Mouse (Mus musculus): Measurements from ENCODE around the gene Cul4b.
"Not testable (repeated sequence)": the region's sequence is repeated elsewhere in the genome, so short reads cannot be mapped to it uniquely, and the experiment has no call there.

The Cul4b gene

GRCm38 (mm10) chrX:38576078-38576477 lies at the start of gene Cul4b:
Gene Cul4b (minus strand): TSS chrX:38576196.
- DNase-seq: no peak

- peak; percentile 25 for DNase-seq
Measured at GRCm38 (mm10) chrX:38600995-38601369, 25.0 kb upstream of the Cul4b start.

DNA sequence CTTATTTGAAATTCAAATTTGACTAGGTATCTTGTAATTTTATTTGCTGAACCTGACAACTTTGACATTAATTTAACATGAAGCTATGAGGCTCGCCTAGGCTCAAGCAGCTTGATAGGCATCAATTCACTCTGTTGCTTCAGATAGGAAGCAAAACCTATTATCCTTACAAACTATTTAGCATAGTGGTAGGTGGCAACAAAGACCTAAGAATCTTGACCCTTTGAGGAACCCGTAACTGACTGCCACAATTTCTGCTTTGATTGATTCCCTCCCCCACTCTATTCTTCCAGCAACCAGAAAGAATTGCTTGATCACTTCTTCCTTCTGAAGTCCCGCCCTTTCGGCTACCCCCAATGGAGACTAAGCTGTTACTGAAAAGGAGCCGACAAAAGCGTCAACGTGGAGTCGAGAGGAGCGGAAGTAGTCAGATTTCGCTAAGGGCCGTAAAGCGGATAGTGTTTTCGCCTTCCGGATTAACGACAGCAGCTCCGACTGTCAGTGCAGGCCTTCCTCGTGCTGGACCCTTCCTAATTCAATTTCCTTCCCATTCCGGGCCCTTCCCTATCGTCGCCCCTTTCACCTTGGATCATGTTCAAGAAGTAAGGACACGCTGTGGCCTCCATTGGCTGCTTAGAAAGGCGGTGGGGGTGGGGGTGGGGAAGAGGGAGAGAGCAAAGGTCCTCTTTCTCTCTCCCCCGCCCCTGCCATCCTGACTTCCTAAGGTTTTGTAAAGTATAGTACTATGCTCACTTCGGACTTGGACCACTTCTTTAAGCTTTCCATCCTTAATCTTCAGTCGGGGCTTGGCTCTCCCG lies 24.4 kb upstream of the Cul4b start, which contains the start of gene Mcts1:
Gene Mcts1 (plus strand): TSS at position 402 of the 818 bp plus-strand sequence.
- DNase-seq: peak; percentile 89

GRCm38 (mm10) chrX:38593180-38593889 lies 17.3 kb upstream of the Cul4b start:
- DNase-seq: peak; percentile 10

- DNase-seq: no peak
Measured at GRCm38 (mm10) chrX:38591749-38592148, 15.8 kb upstream of the Cul4b start.

- peak; percentile 42 for DNase-seq
Measured at GRCm38 (mm10) chrX:38589827-38590226, 13.8 kb upstream of the Cul4b start.

DNA sequence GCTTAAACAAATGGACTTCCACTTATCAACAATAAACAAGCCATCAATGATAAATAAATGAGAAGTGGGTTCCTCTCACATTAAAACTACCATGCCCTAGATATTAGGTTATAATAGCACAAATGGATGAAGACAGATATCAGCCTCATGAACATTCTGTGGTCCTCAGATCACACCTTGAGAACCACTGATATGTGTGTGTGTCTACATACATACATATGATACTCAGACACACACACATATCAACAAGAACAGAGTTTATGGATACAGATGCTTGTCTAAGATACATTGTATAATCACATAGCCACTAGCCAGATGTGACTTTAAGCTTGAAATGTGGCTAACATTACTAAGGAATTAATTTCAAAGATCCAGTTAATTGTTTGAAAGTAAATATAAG lies 7.3 kb upstream of the Cul4b start:
- DNase-seq: no peak

DNA sequence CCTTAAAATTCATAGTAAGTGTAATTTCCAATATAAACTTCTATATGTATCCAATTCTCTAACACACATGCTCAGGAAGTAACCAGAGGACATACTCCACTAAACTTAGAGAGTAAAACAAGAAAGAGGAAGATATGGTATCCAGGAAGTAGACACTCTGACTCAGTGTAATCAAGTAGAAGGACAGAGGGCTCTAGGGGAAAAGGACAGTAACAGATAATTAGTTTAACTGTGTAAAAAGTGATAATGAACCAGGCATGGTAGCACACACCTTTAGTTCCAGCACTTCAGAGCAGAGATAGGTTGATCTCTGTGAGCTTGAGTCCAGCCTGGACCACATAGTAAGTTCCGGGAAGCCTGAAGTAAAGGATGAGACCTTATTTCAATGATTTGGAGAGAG lies 5.1 kb upstream of the Cul4b start:
- DNase-seq: no peak

DNA sequence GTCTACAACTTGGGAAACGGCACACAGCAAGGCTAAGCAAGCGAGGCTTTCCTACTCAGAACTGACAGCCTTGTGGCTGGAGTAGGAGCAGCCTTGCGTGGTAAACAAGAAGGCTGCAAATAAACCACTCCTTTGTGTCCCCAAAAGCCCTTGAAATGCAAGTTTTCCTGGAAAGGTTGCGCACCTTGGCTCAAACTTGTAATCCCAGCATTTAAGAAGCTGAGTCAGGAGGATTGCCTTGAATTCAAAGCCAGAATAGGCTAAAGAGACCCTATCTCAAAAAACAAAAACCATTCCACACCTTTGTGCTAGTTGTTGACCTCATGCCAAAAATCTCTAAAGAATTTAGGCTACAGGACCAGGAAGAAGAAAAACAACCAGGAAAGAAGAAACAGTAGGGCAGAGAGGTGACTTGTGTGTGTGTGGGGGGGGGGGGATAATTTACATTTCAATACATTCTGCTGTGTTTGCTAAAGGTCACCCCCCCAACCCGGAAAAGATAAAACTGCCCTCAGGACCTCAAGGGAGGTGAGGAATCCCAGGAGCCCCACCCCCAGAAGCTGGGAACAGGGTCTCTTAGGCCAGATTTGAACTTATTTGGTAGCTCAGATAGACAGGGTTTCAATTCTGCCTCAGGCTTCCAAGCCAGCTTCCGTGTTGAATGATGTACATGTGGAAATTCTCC lies 9.3 kb downstream of the Cul4b start:
- no peak for DNase-seq

GRCm38 (mm10) chrX:38565176-38565542 lies 10.8 kb downstream of the Cul4b start:
- DNase-seq: no peak

- DNase-seq: peak; percentile 92
Measured at GRCm38 (mm10) chrX:38564542-38565175, 11.3 kb downstream of the Cul4b start.

GRCm38 (mm10) chrX:38563941-38564541 lies 12.0 kb downstream of the Cul4b start:
- DNase-seq: no peak

GRCm38 (mm10) chrX:38553255-38553654 lies 22.7 kb downstream of the Cul4b start:
- DNase-seq: no peak

GRCm38 (mm10) chrX:38514556-38514955 lies 61.4 kb downstream of the Cul4b start:
- peak; percentile 61 for DNase-seq

DNA sequence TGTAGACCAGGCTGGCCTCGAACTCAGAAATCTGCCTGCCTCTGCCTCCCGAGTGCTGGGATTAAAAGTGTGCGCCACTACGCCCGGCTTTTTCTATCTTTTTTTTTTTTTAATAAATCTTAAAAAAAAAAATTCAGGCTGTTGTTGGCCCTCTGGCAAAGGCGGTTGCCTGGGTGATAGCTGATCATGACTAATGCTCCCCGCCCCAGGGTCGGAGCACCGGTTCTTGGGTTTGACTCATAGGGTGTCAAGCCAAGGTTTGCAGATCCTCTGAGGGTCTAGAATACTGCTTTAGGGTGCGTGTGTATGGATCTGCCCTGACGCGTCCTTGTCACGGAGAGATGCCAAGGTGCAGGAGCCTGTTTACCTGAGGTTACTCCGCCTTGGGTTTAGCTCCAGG lies 71.2 kb downstream of the Cul4b start:
- DNase-seq: no peak

- not testable (repeated sequence) for DNase-seq
Measured at GRCm38 (mm10) chrX:38502182-38502581, 73.8 kb downstream of the Cul4b start.

- DNase-seq: peak; percentile 7
Measured at GRCm38 (mm10) chrX:38485464-38485863, 90.5 kb downstream of the Cul4b start.
